Mouse (Mus musculus): ENCODE results near the gene Prtg. TPM values are rescaled to one million over a fixed set of nuclear protein-coding genes. Genes with fewer than 3 reads are reported as not detected.

Prtg gene
- total RNA-seq (2021) = 1 to 10 TPM; 1.6 to 2.2 TPM

GRCm38 (mm10) chr9:72806731-72807419 lies at the start of gene Prtg:
TSS of gene Prtg (plus strand) at chr9:72806874.
- peak in 1 of 2 experiments; percentile 13 for DNase-seq (ENCODE audit: extremely low spot score in 1 of 2, low spot score in 1 of 2)

- no peak for DNase-seq (ENCODE audit: extremely low spot score in 1 of 2, low spot score in 1 of 2)
These were observed 49.5 kb upstream of the Prtg start for GRCm38 (mm10) chr9:72757143-72757542.

- DNase-seq (ENCODE audit: extremely low spot score in 1 of 2, low spot score in 1 of 2) = no peak
These were observed 48.0 kb upstream of the Prtg start for GRCm38 (mm10) chr9:72758705-72759131.

GRCm38 (mm10) chr9:72763050-72763718 lies 43.5 kb upstream of the Prtg start:
- DNase-seq (ENCODE audit: extremely low spot score in 1 of 2, low spot score in 1 of 2) = no peak

- peak; percentile 81 to 98 for DNase-seq (ENCODE audit: extremely low spot score in 1 of 2, low spot score in 1 of 2)
These were observed 39.8 kb upstream of the Prtg start for GRCm38 (mm10) chr9:72766789-72767349.

- DNase-seq (ENCODE audit: extremely low spot score in 1 of 2, low spot score in 1 of 2) = no peak
These were observed 31.7 kb upstream of the Prtg start for GRCm38 (mm10) chr9:72775022-72775421.

- no peak for DNase-seq (ENCODE audit: extremely low spot score in 1 of 2, low spot score in 1 of 2)
These were observed 27.7 kb upstream of the Prtg start for GRCm38 (mm10) chr9:72779004-72779403.

- DNase-seq (ENCODE audit: extremely low spot score in 1 of 2, low spot score in 1 of 2) = no peak
These were observed 26.9 kb upstream of the Prtg start for GRCm38 (mm10) chr9:72779733-72780132.

- no peak for DNase-seq (ENCODE audit: extremely low spot score in 1 of 2, low spot score in 1 of 2)
These were observed 26.0 kb upstream of the Prtg start for GRCm38 (mm10) chr9:72780694-72781093.

- DNase-seq (ENCODE audit: extremely low spot score in 1 of 2, low spot score in 1 of 2) = no peak
These were observed 25.2 kb upstream of the Prtg start for GRCm38 (mm10) chr9:72781466-72781865.

- no peak for DNase-seq (ENCODE audit: extremely low spot score in 1 of 2, low spot score in 1 of 2)
These were observed 24.6 kb upstream of the Prtg start for GRCm38 (mm10) chr9:72782121-72782520.

- no peak for DNase-seq (ENCODE audit: extremely low spot score in 1 of 2, low spot score in 1 of 2)
These were observed 18.9 kb upstream of the Prtg start for GRCm38 (mm10) chr9:72787732-72788131.

GRCm38 (mm10) chr9:72790530-72791212 lies 16.0 kb upstream of the Prtg start:
- no peak for DNase-seq (ENCODE audit: extremely low spot score in 1 of 2, low spot score in 1 of 2)

GRCm38 (mm10) chr9:72791213-72791582 lies 15.5 kb upstream of the Prtg start:
- no peak for DNase-seq (ENCODE audit: extremely low spot score in 1 of 2, low spot score in 1 of 2)

- no peak for DNase-seq (ENCODE audit: extremely low spot score in 1 of 2, low spot score in 1 of 2)
These were observed 15.0 kb upstream of the Prtg start for GRCm38 (mm10) chr9:72791681-72792080.

GRCm38 (mm10) chr9:72795243-72795642 lies 11.4 kb upstream of the Prtg start:
- DNase-seq (ENCODE audit: extremely low spot score in 1 of 2, low spot score in 1 of 2) = no peak

GRCm38 (mm10) chr9:72797136-72797621 lies 9.5 kb upstream of the Prtg start:
- DNase-seq (ENCODE audit: extremely low spot score in 1 of 2, low spot score in 1 of 2) = no peak

- no peak for DNase-seq (ENCODE audit: extremely low spot score in 1 of 2, low spot score in 1 of 2)
These were observed 3.4 kb upstream of the Prtg start for GRCm38 (mm10) chr9:72803280-72803679.

GRCm38 (mm10) chr9:72806146-72806545 lies 528 bp upstream of the Prtg start:
- DNase-seq (ENCODE audit: extremely low spot score in 1 of 2, low spot score in 1 of 2) = no peak

- DNase-seq (ENCODE audit: extremely low spot score in 1 of 2, low spot score in 1 of 2) = peak; percentile 63 to 68
These were observed 839 bp downstream of the Prtg start for GRCm38 (mm10) chr9:72807420-72808005.

GRCm38 (mm10) chr9:72808176-72808575 lies 1.5 kb downstream of the Prtg start:
- DNase-seq (ENCODE audit: extremely low spot score in 1 of 2, low spot score in 1 of 2) = no peak
